Mouse (Mus musculus): Measurements from ENCODE around the gene Selenow. TPM values are rescaled to one million over a fixed set of nuclear protein-coding genes. Genes with fewer than 3 reads are reported as not detected.
A peak's percentile ranks its signal among the peaks of the same experiment; 100 is the strongest.

Gene Selenow
- polyA plus RNA-seq, 1 experiment from 2014 or later: 864 TPM

GRCm38 (mm10) chr7:15954978-15955443, 32.8 kb upstream of the Selenow start:
- DNase-seq (ENCODE audit: low spot score): peak; percentile 47
- H3K9me3 ChIP-seq (replicated peaks): peaks cover 9% of the 10 kb centered on the region; the same call in 1 of the 2 replicates
- peak overlapping the region; percentile 49 for H3K4me3 ChIP-seq
- 5% methylated on average over 21 of the region's 21 CpGs for WGBS
- peak overlapping the region; percentile 63 for H3K27ac ChIP-seq (replicated peaks)
- H3K4me1 ChIP-seq: peaks cover 13% of the 10 kb centered on the region
- peaks cover 17% of the 10 kb centered on the region for H3K27me3 ChIP-seq (ENCODE audit: low read depth, poor library complexity, severe bottlenecking)
- H3K36me3 ChIP-seq: 0 out of 2 replicates have a peak, but pooled peaks cover 4% of the 10 kb centered on the region

- 0 out of 2 replicates have a peak, but pooled peaks cover 4% of the 10 kb centered on the region for H3K36me3 ChIP-seq
- 88% methylated on average over 7 of the region's 7 CpGs for WGBS
- H3K9me3 ChIP-seq (replicated peaks): peaks cover 9% of the 10 kb centered on the region; the same call in 1 of the 2 replicates
- no peak overlapping the region for H3K4me3 ChIP-seq
- no peak for DNase-seq (ENCODE audit: low spot score)
- no peak overlapping the region for H3K27ac ChIP-seq (replicated peaks)
- H3K4me1 ChIP-seq: peaks cover 13% of the 10 kb centered on the region
- H3K27me3 ChIP-seq (ENCODE audit: low read depth, poor library complexity, severe bottlenecking): peaks cover 20% of the 10 kb centered on the region
Observed at GRCm38 (mm10) chr7:15954436-15954835, 32.2 kb upstream of the Selenow start.

GRCm38 (mm10) chr7:15953307-15954074, 31.3 kb upstream of the Selenow start:
- no peak overlapping the region for H3K4me3 ChIP-seq
- no peak overlapping the region for H3K27ac ChIP-seq (replicated peaks)
- peaks cover 9% of the 10 kb centered on the region; the same call in 1 of the 2 replicates for H3K9me3 ChIP-seq (replicated peaks)
- 91% methylated on average over 13 of the region's 13 CpGs for WGBS
- peaks cover 28% of the 10 kb centered on the region for H3K27me3 ChIP-seq (ENCODE audit: low read depth, poor library complexity, severe bottlenecking)
- no peak for DNase-seq (ENCODE audit: low spot score)
- H3K4me1 ChIP-seq: peaks cover 17% of the 10 kb centered on the region
- 0 out of 2 replicates have a peak, but pooled peaks cover 4% of the 10 kb centered on the region for H3K36me3 ChIP-seq

- H3K9me3 ChIP-seq (replicated peaks): peaks cover 9% of the 10 kb centered on the region; the same call in 1 of the 2 replicates
- no peak for DNase-seq (ENCODE audit: low spot score)
- 76% methylated on average over 3 of the region's 3 CpGs for WGBS
Observed at GRCm38 (mm10) chr7:15952416-15952815, 30.2 kb upstream of the Selenow start.

GRCm38 (mm10) chr7:15950008-15950407, 27.8 kb upstream of the Selenow start:
- 87% methylated on average over 15 of the region's 15 CpGs for whole genome bisulfite sequencing
- no peak overlapping the region for H3K4me3 ChIP-seq
- H3K27ac ChIP-seq (replicated peaks): no peak overlapping the region
- H3K27me3 ChIP-seq (ENCODE audit: low read depth, poor library complexity, severe bottlenecking): 0 out of 2 replicates have a peak, but pooled peaks cover 10% of the 10 kb centered on the region
- H3K36me3 ChIP-seq: 0 out of 2 replicates have a peak, but pooled peaks cover 4% of the 10 kb centered on the region
- H3K4me1 ChIP-seq: peaks cover 23% of the 10 kb centered on the region
- DNase-seq (ENCODE audit: low spot score): no peak
- H3K9me3 ChIP-seq (replicated peaks): peaks cover 9% of the 10 kb centered on the region; the same call in 1 of the 2 replicates

More at GRCm38 (mm10) chr7:15952416-15952815, 30.2 kb upstream of the Selenow start:
- Histone ChIP-seq H3K4me3 (no peak overlapping the region), H3K27me3 (ENCODE audit: low read depth, poor library complexity, severe bottlenecking) (peaks cover 28% of the 10 kb centered on the region), H3K27ac (replicated peaks) (no peak overlapping the region), H3K36me3 (0 out of 2 replicates have a peak, but pooled peaks cover 4% of the 10 kb centered on the region), H3K4me1 (peaks cover 25% of the 10 kb centered on the region)

- Histone ChIP-seq H3K4me1 (peaks cover 27% of the 10 kb centered on the region), H3K9me3 (replicated peaks) (peaks cover 9% of the 10 kb centered on the region; the same call in 1 of the 2 replicates), H3K4me3 (no peak overlapping the region), H3K36me3 (peaks cover 6% of the 10 kb centered on the region), H3K27me3 (ENCODE audit: low read depth, poor library complexity, severe bottlenecking) (0 out of 2 replicates have a peak, but pooled peaks cover 10% of the 10 kb centered on the region), H3K27ac (replicated peaks) (no peak overlapping the region)
- WGBS: 88% methylated on average over 7 of the region's 7 CpGs
- DNase-seq (ENCODE audit: low spot score): no peak
Observed at GRCm38 (mm10) chr7:15949216-15949790, 27.1 kb upstream of the Selenow start.

- peak; percentile 81 for DNase-seq (ENCODE audit: low spot score)
- peaks cover 13% of the 10 kb centered on the region for H3K36me3 ChIP-seq
- peak overlapping the region; percentile 38 for H3K4me3 ChIP-seq
- peaks cover 3% of the 10 kb centered on the region; the same call in 1 of the 2 replicates for H3K9me3 ChIP-seq (replicated peaks)
- H3K4me1 ChIP-seq: peaks cover 29% of the 10 kb centered on the region
- WGBS: 6% methylated on average over 23 of the region's 23 CpGs
- H3K27ac ChIP-seq (replicated peaks): peak overlapping the region; percentile 47; the same call in 1 of the 2 replicates
- 0 out of 2 replicates have a peak, but pooled peaks cover 10% of the 10 kb centered on the region for H3K27me3 ChIP-seq (ENCODE audit: low read depth, poor library complexity, severe bottlenecking)
Observed at GRCm38 (mm10) chr7:15948381-15948941, 26.3 kb upstream of the Selenow start.

GRCm38 (mm10) chr7:15947653-15948260, 25.6 kb upstream of the Selenow start:
- H3K36me3 ChIP-seq: peaks cover 18% of the 10 kb centered on the region
- H3K9me3 ChIP-seq (replicated peaks): no peaks in the 10 kb centered on the region
- peaks cover 29% of the 10 kb centered on the region for H3K4me1 ChIP-seq
- WGBS: 53% methylated on average over 4 of the region's 4 CpGs
- peak overlapping the region; percentile 47; the same call in 1 of the 2 replicates for H3K27ac ChIP-seq (replicated peaks)
- DNase-seq (ENCODE audit: low spot score): no peak
- H3K27me3 ChIP-seq (ENCODE audit: low read depth, poor library complexity, severe bottlenecking): 0 out of 2 replicates have a peak, but pooled peaks cover 10% of the 10 kb centered on the region
- peak overlapping the region; percentile 38 for H3K4me3 ChIP-seq

- 2% methylated on average over 59 of the region's 59 CpGs for WGBS
- Histone ChIP-seq H3K9me3 (replicated peaks) (no peaks in the 10 kb centered on the region), H3K27ac (replicated peaks) (peak within 1 kb of the TSS; percentile 97), H3K4me1 (peaks cover 29% of the 10 kb centered on the region), H3K27me3 (ENCODE audit: low read depth, poor library complexity, severe bottlenecking) (0 out of 2 replicates have a peak, but pooled peaks cover 10% of the 10 kb centered on the region), H3K36me3 (peaks cover 36% of the 10 kb centered on the region), H3K4me3 (peak within 1 kb of the TSS; percentile 77)
- peak; percentile 94 for DNase-seq (ENCODE audit: low spot score)
Observed at GRCm38 (mm10) chr7:15945721-15946536, 23.7 kb upstream of the Selenow start, which contains the start of gene Nop53. Nop53 (minus strand) TSS chr7:15946074.

GRCm38 (mm10) chr7:15945211-15945610, 23.0 kb upstream of the Selenow start:
- Histone ChIP-seq H3K4me1 (peaks cover 29% of the 10 kb centered on the region), H3K36me3 (peaks cover 43% of the 10 kb centered on the region), H3K27ac (replicated peaks) (peak overlapping the region; percentile 97), H3K4me3 (peak overlapping the region; percentile 77), H3K27me3 (ENCODE audit: low read depth, poor library complexity, severe bottlenecking) (0 out of 2 replicates have a peak, but pooled peaks cover 10% of the 10 kb centered on the region), H3K9me3 (replicated peaks) (no peaks in the 10 kb centered on the region)
- DNase-seq (ENCODE audit: low spot score): no peak
- 9% methylated on average over 8 of the region's 8 CpGs for WGBS

GRCm38 (mm10) chr7:15944311-15944710, 22.1 kb upstream of the Selenow start:
- 94% methylated on average over 1 of the region's 1 CpGs for WGBS
- Histone ChIP-seq H3K27me3 (ENCODE audit: low read depth, poor library complexity, severe bottlenecking) (0 out of 2 replicates have a peak, but pooled peaks cover 6% of the 10 kb centered on the region), H3K4me3 (peak overlapping the region; percentile 77; the same call in 1 of the 2 replicates)

More at GRCm38 (mm10) chr7:15944311-15944710, 22.1 kb upstream of the Selenow start:
- DNase-seq (ENCODE audit: low spot score): no peak
- Histone ChIP-seq H3K9me3 (replicated peaks) (no peaks in the 10 kb centered on the region), H3K27ac (replicated peaks) (no peak overlapping the region), H3K4me1 (peaks cover 29% of the 10 kb centered on the region), H3K36me3 (peaks cover 52% of the 10 kb centered on the region)
